Mouse (Mus musculus): ENCODE data around the gene Gm11127. TPM values are rescaled to one million over a fixed set of nuclear protein-coding genes. Genes with fewer than 3 reads are reported as not detected.

Gene Gm11127
- polyA plus RNA-seq, 1 experiment from 2014 or later: not detected

Other genes with a start within 250 kb of the Gm11127 start
- 2.7 and 3.4 TPM in 2 replicates for gene Ier3, start 236.7 kb downstream of the Gm11127 start, polyA plus RNA-seq (2014; fragmentation: Nextera tagmentation; extraction: Ambion mirVana)
- gene Flot1, start 235.1 kb downstream of the Gm11127 start, polyA plus RNA-seq (2014; fragmentation: Nextera tagmentation; extraction: Ambion mirVana): 46.7 and 53.8 TPM in 2 replicates
- gene Tubb5, start 220.1 kb downstream of the Gm11127 start, polyA plus RNA-seq (2014; fragmentation: Nextera tagmentation; extraction: Ambion mirVana): 1,420 and 1,481 TPM in 2 replicates
- gene Mdc1, start 216.9 kb downstream of the Gm11127 start, polyA plus RNA-seq (2014; fragmentation: Nextera tagmentation; extraction: Ambion mirVana): 22.2 and 23.4 TPM in 2 replicates
- gene Nrm, start 197.1 kb downstream of the Gm11127 start, polyA plus RNA-seq (2014; fragmentation: Nextera tagmentation; extraction: Ambion mirVana): 48.8 and 53.2 TPM in 2 replicates
- 24.1 and 24.6 TPM in 2 replicates for gene Ppp1r18, start 192.8 kb downstream of the Gm11127 start, polyA plus RNA-seq (2014; fragmentation: Nextera tagmentation; extraction: Ambion mirVana)
- gene Dhx16, start 178.6 kb downstream of the Gm11127 start, polyA plus RNA-seq (2014; fragmentation: Nextera tagmentation; extraction: Ambion mirVana): 38.6 and 47.2 TPM in 2 replicates
- gene 2310061I04Rik, start 160.9 kb downstream of the Gm11127 start, polyA plus RNA-seq (2014; fragmentation: Nextera tagmentation; extraction: Ambion mirVana): 21.2 and 25.6 TPM in 2 replicates
- 101 and 108 TPM in 2 replicates for gene Atat1, start 148.3 kb downstream of the Gm11127 start, polyA plus RNA-seq (2014; fragmentation: Nextera tagmentation; extraction: Ambion mirVana)
- gene Mrps18b, start 142.0 kb downstream of the Gm11127 start, polyA plus RNA-seq (2014; fragmentation: Nextera tagmentation; extraction: Ambion mirVana): 69.5 and 72.0 TPM in 2 replicates
- gene Ppp1r10, start 141.9 kb downstream of the Gm11127 start, polyA plus RNA-seq (2014; fragmentation: Nextera tagmentation; extraction: Ambion mirVana): 38.1 and 38.2 TPM in 2 replicates
- 96.7 and 112 TPM in 2 replicates for gene Abcf1, start 88.6 kb downstream of the Gm11127 start, polyA plus RNA-seq (2014; fragmentation: Nextera tagmentation; extraction: Ambion mirVana)
- gene Gnl1, start 78.5 kb downstream of the Gm11127 start, polyA plus RNA-seq (2014; fragmentation: Nextera tagmentation; extraction: Ambion mirVana): 31.3 and 32.3 TPM in 2 replicates
- gene Prr3, start 78.1 kb downstream of the Gm11127 start, polyA plus RNA-seq (2014; fragmentation: Nextera tagmentation; extraction: Ambion mirVana): 37.7 and 38.2 TPM in 2 replicates
- gene H2-T24, start 37.8 kb downstream of the Gm11127 start, polyA plus RNA-seq (2014; fragmentation: Nextera tagmentation; extraction: Ambion mirVana): 2.2 and 2.4 TPM in 2 replicates
- gene H2-T23, start 25.5 kb downstream of the Gm11127 start, polyA plus RNA-seq (2014; fragmentation: Nextera tagmentation; extraction: Ambion mirVana): 3.7 and 3.9 TPM in 2 replicates
- 12.7 and 13.2 TPM in 2 replicates for gene H2-T22, start 15.6 kb downstream of the Gm11127 start, polyA plus RNA-seq (2014; fragmentation: Nextera tagmentation; extraction: Ambion mirVana)
- not detected in 2 replicates for gene Gm6034, start 15.4 kb downstream of the Gm11127 start, polyA plus RNA-seq (2014; fragmentation: Nextera tagmentation; extraction: Ambion mirVana)
- not detected in 2 replicates for gene Gm19684, start 63.3 kb upstream of the Gm11127 start, polyA plus RNA-seq (2014; fragmentation: Nextera tagmentation; extraction: Ambion mirVana)
- gene Gm7030, start 71.1 kb upstream of the Gm11127 start, polyA plus RNA-seq (2014; fragmentation: Nextera tagmentation; extraction: Ambion mirVana): not detected in 2 replicates
- not detected in 2 replicates for gene Gm8909, start 110.2 kb upstream of the Gm11127 start, polyA plus RNA-seq (2014; fragmentation: Nextera tagmentation; extraction: Ambion mirVana)
- gene H2-T3, start 131.9 kb upstream of the Gm11127 start, polyA plus RNA-seq (2014; fragmentation: Nextera tagmentation; extraction: Ambion mirVana): not detected in 2 replicates
- 83.6 and 92.6 TPM in 2 replicates for gene Rpp21, start 199.7 kb upstream of the Gm11127 start, polyA plus RNA-seq (2014; fragmentation: Nextera tagmentation; extraction: Ambion mirVana)
- gene Trim39, start 213.9 kb upstream of the Gm11127 start, polyA plus RNA-seq (2014; fragmentation: Nextera tagmentation; extraction: Ambion mirVana): 14.0 and 15.6 TPM in 2 replicates
- gene H2-M10.2, start 228.1 kb upstream of the Gm11127 start, polyA plus RNA-seq (2014; fragmentation: Nextera tagmentation; extraction: Ambion mirVana): not detected in 2 replicates